Mouse (Mus musculus) lung, embryonic 14.5 days (tissue): ENCODE results near the gene Tnn. TPM values are rescaled to one million over a fixed set of nuclear protein-coding genes. Genes with fewer than 3 reads are reported as not detected.

Experiments used
- ATAC-seq: fragments of 200-750 bp; cut with Nextera tagmentation; 2 replicates; pipeline ENCODE4 v1.8.0; 2017; ENCODE audit warnings: mild to moderate bottlenecking, moderate TSS enrichment, moderate library complexity; ENCODE audit not compliant: insufficient read depth
- DNase-seq: peaks from one replicate; pipeline ENCODE4 v3.0.0-alpha.2; 2015
- H3K27ac ChIP-seq: fragments of 300-500 bp; sonication (generic); 2 replicates; pipeline ENCODE4 v1.5.1; 2014; ENCODE audit warnings: low read depth, mild to moderate bottlenecking, moderate library complexity
- H3K27me3 ChIP-seq: fragments of 300-500 bp; sonication (generic); 2 replicates; pipeline ENCODE4 v1.6.1; 2014; ENCODE audit warnings: low read length, control low read depth; ENCODE audit not compliant: insufficient read depth
- H3K36me3 ChIP-seq: fragments of 300-500 bp; sonication (generic); 2 replicates; pipeline ENCODE4 v1.6.1; 2014; ENCODE audit warnings: control low read depth; ENCODE audit not compliant: insufficient read depth
- H3K4me1 ChIP-seq: fragments of 300-500 bp; sonication (generic); 2 replicates; pipeline ENCODE4 v1.6.1; 2014; ENCODE audit warnings: antibody characterized with exemption, control low read depth; ENCODE audit not compliant: insufficient read depth
- H3K4me2 ChIP-seq: fragments of 300-500 bp; sonication (generic); 2 replicates; pipeline ENCODE4 v1.6.1; 2014; ENCODE audit warnings: mild to moderate bottlenecking
- H3K4me3 ChIP-seq: fragments of 300-500 bp; sonication (generic); 2 replicates; pipeline ENCODE4 v1.5.1; 2014; ENCODE audit warnings: low read depth, low read length
- H3K9ac ChIP-seq: fragments of 300-500 bp; sonication (generic); 2 replicates; pipeline ENCODE4 v1.6.1; 2014
- H3K9me3 ChIP-seq: fragments of 300-500 bp; sonication (generic); 2 replicates; pipeline ENCODE4 v1.6.1; 2016; ENCODE audit warnings: low read depth, low read length, control low read depth
- CTCF ChIP-seq: IDR thresholded peaks from 2 replicates; pipeline ENCODE4 v1.5.1; 2016; ENCODE audit warnings: antibody characterized with exemption, low read depth
- WGBS: fragments of 180-500 bp; shearing (Covaris S2); extraction: QIAGEN DNeasy Blood & Tissue Kit; methylation state at CpG from one replicate; pipeline ENCODE4 v1.1.7; 2014; 5-methylcytosine and 5-hydroxymethylcytosine counted together
- polyA plus RNA-seq: library from polyadenylated mRNA; unstranded; fragments of >200 nt; fragmentation: Nextera tagmentation; extraction: Ambion mirVana; gene quantifications from 2 replicates; pipeline ENCODE4 v1.2.1, GENCODE M21; 2014

Gene Tnn
- polyA plus RNA-seq, 1 experiment from 2014 or later: 0.46 TPM

DNA sequence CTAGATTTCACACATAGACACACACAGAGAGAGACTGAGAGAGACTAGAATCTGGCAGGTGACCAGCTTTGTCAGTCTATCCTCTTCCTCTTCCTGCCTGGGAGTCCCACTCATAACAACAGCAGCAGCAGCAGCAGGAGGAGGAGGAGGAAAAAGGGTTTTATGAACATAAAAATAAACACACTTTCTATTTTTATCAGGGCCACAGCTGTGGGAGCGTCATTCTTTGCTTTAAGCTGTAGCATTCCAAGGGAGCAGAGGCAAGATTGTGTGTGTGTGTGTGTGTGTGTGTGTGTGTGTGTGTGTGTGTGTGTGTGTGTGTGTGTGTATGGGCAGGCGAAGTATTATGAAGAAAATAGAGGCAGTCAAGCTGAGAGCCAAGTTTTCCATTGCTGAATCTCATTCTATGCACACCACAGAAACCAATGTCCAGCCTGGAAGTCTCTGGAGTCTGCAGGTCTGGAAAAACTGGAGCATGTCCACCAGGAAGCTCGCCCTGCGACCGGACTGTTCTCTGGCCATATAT is 116.3 kb downstream of the Tnn start:
- peak overlapping the region; percentile 80 for H3K27ac ChIP-seq
- H3K9me3 ChIP-seq: no peaks in the 10 kb centered on the region
- ATAC-seq (peak; percentile 95), DNase-seq (peak; percentile 86)
- H3K9ac ChIP-seq: no peak overlapping the region
- H3K27me3 ChIP-seq: no peaks in the 10 kb centered on the region
- H3K4me3 ChIP-seq: no peak overlapping the region
- no peak overlapping the region for H3K4me2 ChIP-seq
- H3K4me1 ChIP-seq: peaks cover 9% of the 10 kb centered on the region
- 34% methylated on average over 5 of the region's 5 CpGs for WGBS
- H3K36me3 ChIP-seq: no peaks in the 10 kb centered on the region
- TF ChIP-seq CTCF: no peak

- TF ChIP-seq CTCF: no peak
- Histone ChIP-seq H3K4me1 (peaks cover 9% of the 10 kb centered on the region), H3K27me3 (no peaks in the 10 kb centered on the region), H3K27ac (no peak overlapping the region), H3K9ac (no peak overlapping the region), H3K4me3 (no peak overlapping the region), H3K36me3 (no peaks in the 10 kb centered on the region), H3K4me2 (no peak overlapping the region), H3K9me3 (no peaks in the 10 kb centered on the region)
- 35% methylated on average over 3 of the region's 3 CpGs for WGBS
- ATAC-seq (no peak), DNase-seq (no peak)
Measured at GRCm38 (mm10) chr1:160035561-160035960, 117.8 kb downstream of the Tnn start.

Other genes with a start within 250 kb of the Tnn start
- gene 4930523C07Rik, start 109.2 kb downstream of the Tnn start, polyA plus RNA-seq: 18.9 and 20.2 TPM in 2 replicates
- gene Mrps14, start 41.6 kb upstream of the Tnn start, polyA plus RNA-seq: 243 and 255 TPM in 2 replicates
- gene Cacybp, start 59.3 kb upstream of the Tnn start, polyA plus RNA-seq: 253 and 257 TPM in 2 replicates